Mouse (Mus musculus): ENCODE data around the gene Tnfrsf21.

The Tnfrsf21 gene

DNA sequence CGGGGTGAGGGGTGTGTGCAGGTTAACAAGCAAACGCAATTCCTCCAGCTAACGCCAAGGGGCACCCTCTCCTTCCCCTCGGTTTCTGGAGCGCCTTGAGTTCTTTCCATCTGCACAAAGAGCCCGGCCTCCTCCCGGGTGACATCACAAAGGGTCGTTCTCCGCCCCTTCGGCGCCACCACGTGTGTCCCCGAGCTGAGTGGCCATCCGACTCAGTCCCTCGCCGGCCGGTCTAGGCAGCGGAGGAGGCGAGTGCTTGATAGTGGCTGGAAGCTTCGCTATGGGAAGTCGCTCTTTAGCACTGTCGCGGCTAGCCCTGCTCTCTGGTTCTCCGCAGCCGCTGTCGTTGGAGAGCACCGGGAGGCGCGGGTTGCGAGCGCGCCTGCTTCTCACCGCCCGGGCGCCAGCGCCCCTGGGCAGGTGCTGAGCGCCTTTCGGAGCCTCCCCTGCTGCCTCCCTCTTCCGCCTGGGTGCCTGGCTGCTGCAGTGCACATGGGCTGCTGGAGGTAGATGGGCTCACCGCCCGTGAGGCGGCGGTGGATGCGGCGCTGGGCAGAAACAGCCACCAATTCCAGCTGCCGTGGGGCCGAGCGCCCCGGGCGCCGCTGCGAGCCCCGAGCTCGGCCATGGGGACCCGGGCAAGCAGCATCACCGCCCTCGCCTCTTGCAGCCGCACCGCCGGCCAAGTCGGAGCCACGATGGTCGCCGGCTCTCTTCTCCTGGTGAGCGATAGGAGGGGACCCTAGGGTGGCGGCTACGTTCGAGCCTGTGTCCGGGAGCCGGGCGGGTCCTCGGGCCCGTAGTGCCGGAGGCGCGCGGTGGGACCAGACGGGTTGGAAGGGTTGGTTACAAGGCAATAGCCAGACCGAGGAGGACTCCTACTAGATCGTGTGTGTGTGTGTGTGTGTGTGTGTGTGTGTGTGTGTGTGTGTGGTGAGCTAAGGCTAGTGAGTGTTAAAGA lies at the start of gene Tnfrsf21:
Gene Tnfrsf21, plus strand, starts transcription at position 185 of the 961 bp plus-strand sequence.
- DNase-seq (ENCODE audit: low spot score): peak; percentile 87

DNA sequence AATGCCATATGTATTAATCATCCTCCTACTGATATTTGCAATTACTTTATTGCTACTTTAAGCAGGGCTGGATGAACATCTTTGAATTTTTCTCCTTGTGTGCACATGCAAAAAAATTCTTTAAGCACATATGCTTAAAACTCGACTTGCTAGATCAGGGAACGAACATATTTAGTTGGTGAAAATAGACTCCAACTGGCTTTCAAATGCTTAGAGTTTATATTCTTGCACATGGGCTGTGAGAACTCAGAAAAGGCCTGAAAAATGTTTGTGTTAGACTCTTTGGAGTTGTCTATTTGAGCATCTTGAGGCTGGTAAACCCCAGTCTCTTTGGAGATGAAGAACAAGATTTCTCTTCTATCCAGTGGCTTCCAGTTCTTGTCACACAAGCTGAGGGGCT lies 48.2 kb upstream of the Tnfrsf21 start:
- DNase-seq (ENCODE audit: low spot score): no peak

DNA sequence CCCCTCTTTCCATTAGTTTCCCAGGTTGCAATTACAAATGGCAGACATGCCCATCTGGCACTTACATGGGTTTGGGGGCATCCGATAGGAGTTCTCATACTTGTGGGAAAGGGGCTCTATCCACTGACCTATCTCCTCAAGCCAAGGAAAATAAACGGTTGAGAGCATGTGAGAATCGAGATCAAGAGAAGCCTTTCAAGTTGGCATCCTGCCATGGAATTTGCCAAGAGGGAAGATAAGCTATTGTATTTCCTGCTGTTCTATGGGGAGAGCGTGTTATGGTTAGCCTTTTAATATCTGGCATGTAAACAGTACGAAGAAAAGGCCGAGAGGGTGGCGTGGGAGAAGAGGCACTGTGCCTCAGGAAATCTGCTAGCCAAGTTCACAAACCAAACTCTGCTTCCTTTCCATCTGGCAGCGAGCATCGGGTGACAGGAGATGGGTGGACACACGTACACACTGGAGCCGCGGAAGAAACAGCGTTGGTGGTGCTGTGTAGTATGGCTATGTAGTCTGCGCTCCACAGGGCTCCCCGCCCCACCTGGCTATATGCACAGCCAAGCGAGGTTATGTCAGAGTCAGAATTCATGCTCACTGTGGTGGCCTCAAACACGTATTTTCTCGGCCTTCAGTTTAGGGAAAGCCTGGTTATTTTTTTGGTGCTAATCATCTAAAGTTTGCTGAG lies 40.9 kb upstream of the Tnfrsf21 start:
- DNase-seq (ENCODE audit: low spot score): no peak

DNA sequence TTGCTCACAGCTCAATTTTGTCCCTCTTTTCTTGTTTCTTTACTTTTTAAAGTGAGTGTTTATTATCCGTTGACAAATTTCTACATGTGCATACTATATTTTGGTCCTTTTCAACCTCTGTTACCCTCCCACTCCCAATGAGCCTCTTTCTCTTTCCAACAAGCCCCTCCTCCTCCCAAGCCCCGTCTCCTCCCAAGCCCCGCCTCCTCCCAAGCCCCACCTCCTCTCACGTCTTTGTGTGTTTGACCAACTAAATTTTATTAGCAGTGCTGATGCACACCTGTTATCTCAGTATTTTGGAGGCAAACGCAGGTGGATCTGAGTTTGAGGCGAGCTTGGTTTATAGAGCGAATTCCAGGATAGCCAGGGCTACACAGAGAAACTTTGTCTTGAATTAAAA lies 38.6 kb upstream of the Tnfrsf21 start:
- DNase-seq (ENCODE audit: low spot score): peak; percentile 45

DNA sequence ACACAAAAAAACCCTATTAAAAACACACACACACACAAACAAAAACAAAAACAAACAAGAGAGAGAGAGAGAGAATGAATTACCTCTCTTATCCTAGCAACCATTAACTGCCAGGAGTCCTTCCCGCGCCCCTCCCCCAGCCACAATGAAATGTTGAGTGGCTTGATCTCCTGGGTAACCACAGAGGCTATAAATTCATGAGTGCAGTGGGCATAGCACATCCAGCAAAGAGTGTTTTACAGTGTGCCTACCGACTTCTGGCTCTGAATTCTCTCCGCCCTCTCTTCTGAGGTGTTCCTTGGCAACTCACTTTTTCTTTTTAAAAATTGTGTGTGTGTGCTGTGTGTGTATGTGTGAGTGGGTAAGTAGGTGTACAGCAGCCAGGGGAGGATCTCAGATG lies 38.0 kb upstream of the Tnfrsf21 start:
- DNase-seq (ENCODE audit: low spot score): peak; percentile 25

DNA sequence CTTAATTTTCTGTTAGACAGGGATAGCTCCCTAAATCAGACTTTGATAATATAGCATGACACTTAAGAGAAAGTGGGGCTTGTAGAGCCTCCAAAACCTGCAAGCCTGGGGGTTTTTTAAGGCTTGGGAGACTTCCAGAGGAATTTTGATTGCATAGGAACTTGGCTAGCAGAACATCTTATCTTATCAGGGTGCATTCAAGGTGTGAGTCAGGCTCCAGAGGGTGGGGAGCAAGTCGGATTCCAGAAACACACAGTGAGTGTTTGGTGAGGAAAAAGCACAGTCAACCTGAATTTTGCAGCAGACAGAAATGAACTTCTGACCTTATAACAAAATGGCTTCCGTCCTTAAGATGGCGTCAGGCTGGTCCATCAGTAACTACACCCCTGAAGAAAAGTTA lies 34.5 kb upstream of the Tnfrsf21 start:
- DNase-seq (ENCODE audit: low spot score): peak; percentile 5

DNA sequence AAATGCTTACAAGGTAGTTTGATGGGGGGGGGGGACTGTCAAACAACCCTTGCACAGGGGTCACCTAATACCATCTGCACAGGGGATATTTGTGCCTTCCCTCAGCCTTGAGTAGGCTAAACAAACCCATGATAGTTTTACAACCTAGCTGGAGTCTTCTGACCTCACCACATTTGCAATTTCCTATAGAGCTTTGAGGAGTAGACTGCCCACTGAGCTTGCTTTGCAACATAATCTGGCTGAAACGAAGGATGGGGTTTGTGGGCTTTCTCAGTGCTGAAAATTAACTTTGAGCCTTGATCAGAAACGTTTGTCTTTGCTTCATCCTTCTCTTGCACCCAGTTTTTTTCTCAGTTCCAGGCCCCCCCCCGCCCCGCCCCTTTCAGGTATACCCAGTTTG lies 33.8 kb upstream of the Tnfrsf21 start:
- no peak for DNase-seq (ENCODE audit: low spot score)

DNA sequence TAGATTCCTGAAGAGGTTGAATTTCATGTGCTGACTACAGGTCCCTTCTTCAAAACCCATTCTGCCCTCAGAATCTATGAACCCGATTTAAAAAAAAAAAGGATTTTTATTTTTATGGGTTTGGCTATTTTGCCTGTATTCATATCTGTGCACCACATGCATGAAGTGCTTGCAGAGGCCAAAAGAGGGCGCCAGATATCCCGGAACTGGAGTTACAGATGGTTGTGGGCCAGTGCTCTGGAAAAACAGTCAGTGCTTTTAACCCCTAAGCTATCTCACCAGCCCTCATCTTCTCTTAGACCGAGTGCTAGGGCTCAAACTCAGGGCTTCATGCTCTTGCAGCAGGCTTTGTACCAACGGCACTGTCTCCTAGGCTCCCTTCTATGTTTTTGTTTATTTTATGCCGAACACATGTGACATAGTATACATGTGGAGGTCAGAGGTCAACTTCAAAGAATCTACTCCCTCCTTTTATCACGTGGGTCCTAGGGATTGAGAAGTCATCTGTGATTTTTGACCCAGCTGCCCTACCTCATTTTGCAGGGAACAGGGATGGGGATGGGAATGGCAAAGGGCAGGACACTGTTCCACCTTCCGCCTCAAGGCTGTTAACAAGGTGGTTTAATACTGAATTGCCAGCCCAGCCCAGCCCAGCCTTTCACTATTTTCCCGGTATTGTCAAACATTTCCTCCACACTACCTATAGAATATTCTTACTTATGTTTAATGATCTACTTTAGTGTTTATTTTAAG lies 30.3 kb upstream of the Tnfrsf21 start:
- peak; percentile 73 for DNase-seq (ENCODE audit: low spot score)

DNA sequence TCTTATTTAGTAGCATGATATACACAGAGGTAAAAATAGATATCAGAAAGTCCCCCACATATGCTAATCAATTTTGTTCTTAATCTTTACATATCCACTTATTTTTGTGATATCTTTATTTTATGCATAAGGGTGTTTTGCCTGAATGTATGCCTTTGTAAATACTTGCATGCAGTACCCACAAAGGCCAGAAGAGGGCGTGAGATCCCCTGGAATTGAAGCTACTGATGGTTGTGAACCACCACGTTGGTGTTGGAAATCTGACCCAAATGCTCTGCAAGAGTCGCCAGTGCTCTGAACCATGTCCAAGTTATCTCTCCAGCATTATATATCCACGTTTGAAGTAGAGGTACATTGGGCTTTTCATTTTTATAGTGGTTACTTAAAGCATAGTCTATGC lies 28.7 kb upstream of the Tnfrsf21 start:
- DNase-seq (ENCODE audit: low spot score): peak; percentile 66

DNA sequence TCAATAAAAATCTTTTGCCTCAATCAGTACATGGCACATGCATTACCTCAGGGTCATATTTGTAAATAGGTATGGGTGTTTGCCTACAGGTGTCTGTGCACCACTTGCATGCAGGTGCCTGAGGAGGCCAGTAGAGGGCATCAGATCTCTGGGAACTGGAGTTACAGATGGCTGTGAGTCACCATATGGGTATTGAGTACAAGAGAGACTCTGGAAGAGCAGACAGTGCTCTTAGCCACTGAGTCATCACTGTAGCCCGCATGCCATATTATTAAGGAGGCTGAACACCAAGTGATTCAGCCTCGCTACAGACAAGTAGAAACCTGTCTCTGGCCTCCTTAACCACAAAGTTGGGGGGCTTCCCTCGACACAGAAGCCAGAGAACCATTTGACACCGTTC lies 26.4 kb upstream of the Tnfrsf21 start:
- DNase-seq (ENCODE audit: low spot score): no peak

DNA sequence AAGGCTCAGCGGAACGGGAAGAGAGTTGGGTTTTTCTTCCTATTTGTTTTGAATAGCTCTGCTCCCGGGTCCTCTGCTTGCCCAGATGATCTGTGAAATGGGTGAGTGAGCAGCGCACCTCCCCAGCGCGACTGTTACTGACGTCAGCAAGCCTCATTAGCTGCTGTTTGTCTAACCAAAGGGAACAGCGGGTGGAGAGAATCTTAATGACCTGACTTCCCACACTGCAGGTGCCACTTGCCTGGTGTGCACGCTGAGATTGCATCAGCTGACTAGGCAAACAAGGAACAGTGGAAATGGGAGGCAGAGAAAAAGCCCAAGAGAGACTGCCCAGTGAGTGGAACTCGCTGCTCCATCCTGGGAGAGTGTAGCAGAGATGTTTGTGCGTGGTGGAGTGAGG lies 25.2 kb upstream of the Tnfrsf21 start:
- no peak for DNase-seq (ENCODE audit: low spot score)

DNA sequence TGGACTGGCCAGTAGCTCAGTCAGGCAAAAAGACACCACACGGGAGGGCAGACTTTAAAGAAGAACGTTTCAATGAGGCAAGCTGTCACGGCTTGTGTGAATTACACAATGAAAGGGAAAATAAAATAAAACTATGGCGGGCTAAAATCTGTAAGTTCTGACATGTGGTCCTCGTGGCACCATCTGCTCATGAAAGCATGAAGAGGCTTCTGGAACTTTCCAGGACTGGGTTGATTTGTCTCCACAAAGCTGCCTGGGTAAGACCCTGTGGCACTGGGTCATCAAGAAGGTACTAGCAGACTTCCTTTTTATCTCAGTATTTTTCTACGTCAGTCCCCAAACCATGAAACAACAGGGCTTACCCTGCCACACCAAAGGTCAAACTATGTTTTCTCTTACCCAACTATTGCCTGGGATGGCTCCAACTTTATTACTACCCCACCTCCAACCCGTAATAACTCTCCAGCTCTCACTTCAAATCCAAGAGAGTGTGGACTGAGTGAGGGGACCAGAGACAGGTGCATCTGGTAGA lies 16.8 kb upstream of the Tnfrsf21 start:
- DNase-seq (ENCODE audit: low spot score): no peak

DNA sequence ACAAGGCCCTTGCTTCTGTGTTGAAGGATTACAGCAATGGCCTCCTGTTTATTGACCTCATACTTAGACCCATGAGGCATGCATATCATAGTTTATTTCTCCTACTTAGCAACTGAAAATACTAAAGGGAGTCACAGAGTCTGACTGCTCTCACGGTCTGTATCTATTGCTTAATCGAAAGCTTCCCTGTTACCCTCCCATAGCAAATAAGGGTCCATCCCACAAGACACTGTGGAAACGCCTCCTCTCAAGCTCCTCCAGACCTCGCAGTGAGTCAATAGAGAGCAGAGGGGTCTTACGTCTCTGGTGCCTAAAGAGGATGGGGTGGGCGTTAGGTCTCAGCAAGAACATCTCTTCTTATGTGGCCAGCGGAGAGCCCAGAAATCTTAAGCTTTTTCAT lies 15.8 kb upstream of the Tnfrsf21 start:
- DNase-seq (ENCODE audit: low spot score): no peak

DNA sequence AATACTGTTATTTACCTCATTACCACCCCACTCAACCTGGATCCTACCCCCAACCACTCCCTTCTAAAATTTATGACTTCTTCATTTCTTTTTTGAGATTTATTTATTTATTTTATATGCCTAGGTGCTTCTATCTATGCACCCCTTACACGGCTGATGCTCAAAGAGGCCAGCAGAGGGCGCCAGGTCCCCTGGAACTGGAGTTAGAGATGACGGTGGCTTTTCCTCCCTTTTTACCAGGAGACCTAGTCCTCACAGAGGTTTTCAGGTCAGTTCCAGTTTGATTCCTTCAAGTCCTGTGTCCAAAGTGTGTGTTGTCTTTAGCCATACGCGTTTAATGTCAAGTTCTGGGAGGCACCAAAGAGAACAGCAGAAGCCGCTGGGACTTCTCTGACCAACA lies 3.6 kb upstream of the Tnfrsf21 start:
- peak; percentile 79 for DNase-seq (ENCODE audit: low spot score)

DNA sequence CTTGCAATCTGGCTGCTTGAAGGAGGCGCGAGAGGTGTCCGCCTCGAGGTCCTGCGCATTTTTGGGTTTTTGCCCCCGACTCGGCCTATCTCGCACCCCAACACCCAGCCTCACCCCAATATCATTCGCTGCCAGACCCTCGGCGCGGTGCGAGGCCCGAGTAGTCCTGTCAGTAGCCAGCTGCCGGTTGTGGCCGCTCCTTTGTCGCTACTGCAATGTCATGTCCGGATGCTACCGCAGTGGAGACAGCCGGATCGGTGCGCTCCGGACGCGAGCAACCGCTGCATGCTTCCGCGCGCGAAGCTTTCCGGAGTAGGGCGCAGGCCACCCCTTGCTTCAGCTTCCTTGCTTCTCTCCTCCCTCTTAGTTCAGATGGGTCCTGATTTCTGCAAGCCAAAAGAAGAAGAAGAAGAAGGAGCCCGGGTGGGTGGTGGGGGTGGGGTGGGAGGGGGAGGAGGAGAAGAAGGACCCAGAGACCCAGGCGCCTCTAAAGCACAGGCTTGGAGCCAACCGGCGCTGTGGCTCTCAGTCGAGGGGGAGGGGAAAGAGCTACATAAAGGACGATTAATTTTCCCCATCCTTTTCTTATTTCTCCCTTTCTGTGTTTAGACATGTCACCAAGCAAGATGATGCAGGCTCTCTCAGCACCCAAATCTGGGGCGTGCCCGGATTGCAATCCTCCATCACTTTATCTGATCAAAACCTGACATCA lies 1.1 kb downstream of the Tnfrsf21 start:
- peak; percentile 63 for DNase-seq (ENCODE audit: low spot score)

DNA sequence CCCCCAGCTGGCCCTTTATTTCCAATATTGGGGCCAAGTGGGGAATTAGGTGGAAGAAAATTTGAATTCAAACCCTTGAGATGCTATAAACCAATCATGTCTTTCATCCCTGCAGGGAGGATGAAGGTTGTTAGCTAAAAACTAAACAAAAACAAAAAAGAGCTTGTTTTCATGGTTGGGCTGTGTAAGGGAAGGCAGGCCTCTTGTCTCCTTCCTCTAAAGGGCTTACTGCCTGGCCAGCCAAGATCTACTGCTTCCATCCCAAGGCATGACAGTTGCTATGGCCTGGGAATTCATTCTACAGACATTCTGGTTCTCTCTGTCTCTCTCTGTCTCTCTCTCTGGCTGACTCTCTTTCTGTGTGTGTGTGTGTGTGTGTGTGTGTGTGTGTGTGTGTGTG lies 1.7 kb downstream of the Tnfrsf21 start:
- no peak for DNase-seq (ENCODE audit: low spot score)

DNA sequence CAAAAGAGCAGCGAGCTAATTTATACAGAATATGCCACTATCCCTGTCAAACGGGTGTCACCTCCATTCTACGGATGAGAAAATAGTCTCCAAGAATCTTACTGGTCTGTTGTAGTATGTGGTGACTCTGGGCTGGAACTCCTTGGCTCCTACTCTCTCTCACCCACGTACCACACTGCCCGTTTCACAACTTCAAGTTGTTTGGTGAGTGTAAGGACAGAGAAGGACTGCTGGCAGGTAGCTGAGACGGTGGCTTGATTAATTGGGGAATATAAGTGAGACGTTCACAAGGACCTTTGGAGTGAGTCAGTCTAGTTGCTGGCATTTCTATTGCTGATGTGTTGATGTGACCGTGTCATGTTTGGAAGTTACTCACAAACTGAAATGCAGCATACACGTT lies 3.3 kb downstream of the Tnfrsf21 start:
- no peak for DNase-seq (ENCODE audit: low spot score)

DNA sequence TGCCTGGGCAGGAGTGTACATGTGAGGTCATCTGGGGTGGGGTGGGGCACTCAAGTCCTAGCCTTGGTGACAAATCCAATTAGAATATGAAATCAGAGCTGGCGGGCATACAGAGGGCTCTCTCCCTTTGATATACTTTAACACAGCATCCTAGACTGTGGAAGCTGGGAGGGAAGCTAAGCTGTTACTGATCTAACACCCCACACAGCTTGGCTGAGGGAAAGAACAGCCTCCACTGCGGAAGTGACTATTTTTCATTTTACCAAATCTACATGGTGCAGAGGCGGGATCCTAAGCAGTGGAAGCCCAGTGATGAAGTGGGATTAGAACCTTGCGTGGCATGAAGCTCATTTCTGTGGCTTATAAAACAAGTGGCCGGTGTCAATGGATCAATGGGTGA lies 4.7 kb downstream of the Tnfrsf21 start:
- no peak for DNase-seq (ENCODE audit: low spot score)

DNA sequence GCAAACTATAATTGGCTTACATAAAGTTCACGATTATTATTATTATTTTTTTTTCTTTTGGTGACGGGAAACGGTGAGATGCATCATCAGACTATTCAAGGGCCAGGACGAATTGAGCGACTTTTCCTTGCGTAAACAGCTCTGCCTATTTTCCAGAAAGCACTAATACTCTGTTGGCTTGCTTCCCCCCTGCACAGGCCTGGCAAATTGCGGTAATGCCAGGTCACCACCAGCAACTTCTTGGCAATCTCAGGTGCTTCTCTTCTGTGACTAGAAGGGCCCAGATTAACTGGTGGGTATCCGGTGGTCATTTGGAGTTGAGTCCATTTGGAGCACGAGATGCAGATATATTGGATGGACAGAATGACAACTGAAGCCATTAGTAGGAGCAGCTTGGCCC lies 5.7 kb downstream of the Tnfrsf21 start:
- no peak for DNase-seq (ENCODE audit: low spot score)

DNA sequence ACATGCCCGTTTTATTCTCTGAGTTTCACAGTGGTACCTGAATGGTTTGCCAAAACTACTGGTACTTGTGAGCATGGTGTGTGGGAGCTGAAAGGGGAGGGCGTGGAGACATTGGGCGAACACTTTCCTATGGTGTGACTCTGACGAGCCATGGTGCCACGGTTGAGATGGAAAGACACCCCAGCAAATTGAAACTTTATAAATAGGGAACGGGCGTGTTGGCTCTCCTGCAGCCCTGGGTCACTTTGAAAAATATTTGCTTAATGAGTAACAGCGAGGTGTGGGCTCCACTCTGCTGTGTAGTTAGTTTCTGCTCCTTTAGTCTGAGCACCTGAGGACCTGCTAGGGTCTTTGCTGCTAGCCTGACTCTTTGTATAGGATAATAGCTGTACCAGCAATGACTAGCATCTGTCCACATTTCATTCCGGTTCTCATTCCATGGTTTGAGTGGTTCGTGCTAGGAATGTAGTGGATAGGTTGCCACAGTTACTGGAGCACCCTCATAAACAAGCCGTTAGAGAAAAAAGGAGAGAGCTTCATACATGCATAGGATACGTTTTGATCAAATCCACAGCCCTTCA lies 7.4 kb downstream of the Tnfrsf21 start:
- no peak for DNase-seq (ENCODE audit: low spot score)

DNA sequence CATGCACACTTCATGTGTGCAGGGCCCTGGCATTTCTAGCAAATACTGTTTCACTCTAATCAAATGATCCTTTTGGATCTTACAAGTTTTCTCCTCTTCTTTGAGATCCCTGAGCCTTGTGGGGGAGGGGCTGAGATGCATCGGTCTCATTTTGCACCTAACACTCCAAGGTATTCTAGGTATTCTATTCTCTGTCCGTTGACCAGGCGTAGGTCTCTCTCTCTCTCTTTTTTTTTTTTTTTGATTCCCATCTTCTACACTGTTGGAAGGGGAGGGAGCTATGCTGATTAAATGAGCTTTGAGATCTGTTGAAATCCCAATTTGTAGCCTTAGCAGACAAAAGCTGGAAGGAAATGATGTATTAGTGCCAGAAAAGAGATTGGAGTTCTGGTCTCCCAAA lies 8.2 kb downstream of the Tnfrsf21 start:
- DNase-seq (ENCODE audit: low spot score): no peak
